14 mouse cellular contexts compared by ENCODE assay signal in the genomic region with DNA sequence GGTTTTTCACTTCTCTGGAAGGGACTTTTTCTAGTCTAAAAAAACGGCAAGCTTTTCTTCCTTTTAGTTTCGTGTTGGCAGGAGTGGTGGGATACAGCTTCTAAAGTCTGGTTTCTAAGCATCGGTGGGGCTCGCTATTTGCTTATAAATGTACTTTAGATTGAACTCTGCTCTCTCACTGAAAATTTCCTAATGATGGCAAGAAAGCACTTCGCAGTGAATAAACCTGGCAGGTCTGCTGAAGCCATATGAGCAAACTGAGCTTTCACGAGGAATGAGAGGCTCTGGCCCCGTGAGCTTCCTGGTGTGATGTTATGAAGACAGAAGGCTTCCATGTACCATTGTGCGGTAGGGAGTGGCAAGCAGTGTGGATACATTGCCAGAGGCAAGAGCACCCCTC.
DNase-seq lines count a peak whose midpoint lies in the region; ATAC-seq lines count a peak whose summit lies in the region.
"Had no signal": no experiment of that assay in that cellular context is flagged by ENCODE, and none has a peak within 500 bp of the region (broad histone marks: within the 10 kb centered on the region; RNA-seq: fewer than 3 reads in every experiment).

No protein-coding gene starts in this region.

- DNase-seq in forebrain, embryonic 10.5 days (ENCODE audit: extremely low spot score, low spot score), result no peak
- DNase-seq in forebrain, embryonic 14.5 days (ENCODE audit: low spot score), result no peak
- no peak for DNase-seq in hindbrain, embryonic 14.5 days (ENCODE audit: low spot score)
- DNase-seq in limb, embryonic 10.5 days (ENCODE audit: low spot score), result no peak
- no peak for DNase-seq in urinary bladder, postnatal 4 days (ENCODE audit: low spot score in 2 of 2)
- DNase-seq: cerebellum, postnatal 14 days; gastrocnemius, postnatal 14 days; heart, postnatal 10 days had no signal

- no peaks in the 10 kb centered on the region for H3K36me3 ChIP-seq in forebrain, embryonic 10.5 days (replicated peaks)
- no peaks in the 10 kb centered on the region for H3K36me3 ChIP-seq in forebrain, embryonic 14.5 days (ENCODE audit: control insufficient read depth, insufficient read depth, low read length)
- H3K36me3 ChIP-seq in hindbrain, embryonic 14.5 days (replicated peaks; ENCODE audit: control insufficient read depth, insufficient read depth), result no peaks in the 10 kb centered on the region
- H3K36me3 ChIP-seq in midbrain, embryonic 15.5 days (replicated peaks), result no peaks in the 10 kb centered on the region
- no peaks in the 10 kb centered on the region for H3K36me3 ChIP-seq in limb, embryonic 10.5 days
- H3K36me3 ChIP-seq: G1E; kidney, embryonic 15.5 days had no signal

- peaks cover 33% of the 10 kb centered on the region for H3K27me3 ChIP-seq in forebrain, embryonic 10.5 days (ENCODE audit: poor library complexity, severe bottlenecking)
- H3K27me3 ChIP-seq in forebrain, embryonic 14.5 days (replicated peaks; ENCODE audit: control insufficient read depth, insufficient read depth, low read length), result no peaks in the 10 kb centered on the region
- H3K27me3 ChIP-seq in hindbrain, embryonic 14.5 days (ENCODE audit: control insufficient read depth, insufficient read depth, low read length), result no peaks in the 10 kb centered on the region
- H3K27me3 ChIP-seq in midbrain, embryonic 15.5 days (replicated peaks), result no peaks in the 10 kb centered on the region
- peaks cover 44% of the 10 kb centered on the region for H3K27me3 ChIP-seq in limb, embryonic 10.5 days (ENCODE audit: low read depth, poor library complexity, severe bottlenecking)

- H3K9ac ChIP-seq in forebrain, embryonic 14.5 days (ENCODE audit: low read length), result peak overlapping the region; percentile 13; the same call in 1 of the 2 replicates
- H3K9ac ChIP-seq in hindbrain, embryonic 14.5 days, result no peak overlapping the region
- no peak overlapping the region for H3K9ac ChIP-seq in midbrain, embryonic 15.5 days
- H3K9ac ChIP-seq: kidney, embryonic 15.5 days; liver, embryonic 14.5 days had no signal

- ATAC-seq in forebrain, embryonic 14.5 days, result no peak
- no peak for ATAC-seq in hindbrain, embryonic 14.5 days (ENCODE audit: low FRiP score)
- ATAC-seq in midbrain, embryonic 15.5 days (replicated peaks), result peak; percentile 43; the same call in 1 of the 2 replicates
- no peak for ATAC-seq in inflammation-experienced regulatory T-cells, adult 6 months
- ATAC-seq: intestine, embryonic 16.5 days had no signal

- H3K9me3 ChIP-seq in forebrain, embryonic 10.5 days, result no peaks in the 10 kb centered on the region
- no peaks in the 10 kb centered on the region for H3K9me3 ChIP-seq in forebrain, embryonic 14.5 days (replicated peaks; ENCODE audit: control insufficient read depth, low read length)
- H3K9me3 ChIP-seq in hindbrain, embryonic 14.5 days (ENCODE audit: control insufficient read depth, low read length), result peaks cover 4% of the 10 kb centered on the region; the same call in 1 of the 2 replicates
- H3K9me3 ChIP-seq in midbrain, embryonic 15.5 days, result no peaks in the 10 kb centered on the region
- no peaks in the 10 kb centered on the region for H3K9me3 ChIP-seq in limb, embryonic 10.5 days (replicated peaks)
- H3K9me3 ChIP-seq: kidney, embryonic 15.5 days had no signal

- peak overlapping the region; percentile 56 for H3K27ac ChIP-seq in forebrain, embryonic 10.5 days
- H3K27ac ChIP-seq in forebrain, embryonic 14.5 days (ENCODE audit: low read depth, low read length), result peak overlapping the region; percentile 45; the same call in 1 of the 2 replicates
- H3K27ac ChIP-seq in hindbrain, embryonic 14.5 days, result peak overlapping the region; percentile 50; the same call in 1 of the 2 replicates
- H3K27ac ChIP-seq in midbrain, embryonic 15.5 days, result peak overlapping the region; percentile 55
- H3K27ac ChIP-seq in limb, embryonic 10.5 days, result no peak overlapping the region
- H3K27ac ChIP-seq: kidney, embryonic 15.5 days; liver, embryonic 14.5 days had no signal

- WGBS in forebrain, embryonic 10.5 days, result 47% methylated on average over 8 of the region's 8 CpGs
- 34% methylated on average over 8 of the region's 8 CpGs for WGBS in forebrain, embryonic 14.5 days
- WGBS in hindbrain, embryonic 14.5 days, result 29% methylated on average over 8 of the region's 8 CpGs
- 31% methylated on average over 8 of the region's 8 CpGs for WGBS in midbrain, embryonic 15.5 days
- WGBS in limb, embryonic 10.5 days, result 55% methylated on average over 8 of the region's 8 CpGs

- peaks cover 38% of the 10 kb centered on the region for H3K4me1 ChIP-seq in forebrain, embryonic 10.5 days
- peaks cover 20% of the 10 kb centered on the region for H3K4me1 ChIP-seq in forebrain, embryonic 14.5 days (ENCODE audit: control insufficient read depth, insufficient read depth, low read length)
- peaks cover 29% of the 10 kb centered on the region for H3K4me1 ChIP-seq in hindbrain, embryonic 14.5 days (replicated peaks; ENCODE audit: control insufficient read depth, insufficient read depth, low read length)
- peaks cover 17% of the 10 kb centered on the region for H3K4me1 ChIP-seq in midbrain, embryonic 15.5 days
- peaks cover 17% of the 10 kb centered on the region for H3K4me1 ChIP-seq in limb, embryonic 10.5 days

- no peak overlapping the region for H3K4me3 ChIP-seq in forebrain, embryonic 10.5 days
- H3K4me3 ChIP-seq in forebrain, embryonic 14.5 days (ENCODE audit: low read depth, low read length), result no peak overlapping the region
- H3K4me3 ChIP-seq in hindbrain, embryonic 14.5 days (replicated peaks; ENCODE audit: low read length), result no peak overlapping the region
- no peak overlapping the region for H3K4me3 ChIP-seq in midbrain, embryonic 15.5 days
- H3K4me3 ChIP-seq in limb, embryonic 10.5 days, result no peak overlapping the region
- H3K4me3 ChIP-seq: kidney, embryonic 15.5 days had no signal

- 0 out of 2 replicates have a peak overlapping the region, but pooled peaks have one; percentile 26 for H3K4me2 ChIP-seq in forebrain, embryonic 14.5 days (ENCODE audit: low read length)
- 0 out of 2 replicates have a peak overlapping the region, but pooled peaks have one; percentile 8 for H3K4me2 ChIP-seq in hindbrain, embryonic 14.5 days (replicated peaks)
- no peak overlapping the region for H3K4me2 ChIP-seq in midbrain, embryonic 15.5 days
- H3K4me2 ChIP-seq: kidney, embryonic 15.5 days had no signal
